Mouse (Mus musculus) lung, embryonic 14.5 days (tissue): ENCODE measurements at regions not wholly inside any gene's neighbourhood (a gene's known extent, or its start where the extent isn't known, plus 50 kb on each side); places are given as distances from the start of the nearest gene placed in this dataset.

Experiments
- ATAC-seq: fragments of 200-750 bp; cut with Nextera tagmentation; 2 replicates; pipeline ENCODE4 v1.8.0; 2017; ENCODE audit warnings: mild to moderate bottlenecking, moderate TSS enrichment, moderate library complexity; ENCODE audit not compliant: insufficient read depth
- DNase-seq: peaks from one replicate; pipeline ENCODE4 v3.0.0-alpha.2; 2015
- H3K27ac ChIP-seq: fragments of 300-500 bp; sonication (generic); 2 replicates; pipeline ENCODE4 v1.5.1; 2014; ENCODE audit warnings: low read depth, mild to moderate bottlenecking, moderate library complexity
- H3K27me3 ChIP-seq: fragments of 300-500 bp; sonication (generic); 2 replicates; pipeline ENCODE4 v1.6.1; 2014; ENCODE audit warnings: low read length, control low read depth; ENCODE audit not compliant: insufficient read depth
- H3K36me3 ChIP-seq: fragments of 300-500 bp; sonication (generic); 2 replicates; pipeline ENCODE4 v1.6.1; 2014; ENCODE audit warnings: control low read depth; ENCODE audit not compliant: insufficient read depth
- H3K4me1 ChIP-seq: fragments of 300-500 bp; sonication (generic); 2 replicates; pipeline ENCODE4 v1.6.1; 2014; ENCODE audit warnings: antibody characterized with exemption, control low read depth; ENCODE audit not compliant: insufficient read depth
- H3K4me2 ChIP-seq: fragments of 300-500 bp; sonication (generic); 2 replicates; pipeline ENCODE4 v1.6.1; 2014; ENCODE audit warnings: mild to moderate bottlenecking
- H3K4me3 ChIP-seq: fragments of 300-500 bp; sonication (generic); 2 replicates; pipeline ENCODE4 v1.5.1; 2014; ENCODE audit warnings: low read depth, low read length
- H3K9ac ChIP-seq: fragments of 300-500 bp; sonication (generic); 2 replicates; pipeline ENCODE4 v1.6.1; 2014
- H3K9me3 ChIP-seq: fragments of 300-500 bp; sonication (generic); 2 replicates; pipeline ENCODE4 v1.6.1; 2016; ENCODE audit warnings: low read depth, low read length, control low read depth
- CTCF ChIP-seq: IDR thresholded peaks from 2 replicates; pipeline ENCODE4 v1.5.1; 2016; ENCODE audit warnings: antibody characterized with exemption, low read depth
- WGBS: fragments of 180-500 bp; shearing (Covaris S2); extraction: QIAGEN DNeasy Blood & Tissue Kit; methylation state at CpG from one replicate; pipeline ENCODE4 v1.1.7; 2014; 5-methylcytosine and 5-hydroxymethylcytosine counted together

- H3K36me3 ChIP-seq = no peaks in the 10 kb centered on the region
- ATAC-seq = no peak
- no peak overlapping the region for H3K27ac ChIP-seq
- no peaks in the 10 kb centered on the region for H3K9me3 ChIP-seq
- H3K4me2 ChIP-seq = no peak overlapping the region
- TF ChIP-seq CTCF = no peak
- no peak overlapping the region for H3K9ac ChIP-seq
- peaks cover 8% of the 10 kb centered on the region for H3K4me1 ChIP-seq
- H3K4me3 ChIP-seq = no peak overlapping the region
- no peaks in the 10 kb centered on the region for H3K27me3 ChIP-seq
- WGBS = 61% methylated on average over 1 of the region's 1 CpGs
- DNase-seq = no peak
Observed at GRCm38 (mm10) chr13:110450526-110450925, 55.7 kb downstream of the Plk2 start.

DNA sequence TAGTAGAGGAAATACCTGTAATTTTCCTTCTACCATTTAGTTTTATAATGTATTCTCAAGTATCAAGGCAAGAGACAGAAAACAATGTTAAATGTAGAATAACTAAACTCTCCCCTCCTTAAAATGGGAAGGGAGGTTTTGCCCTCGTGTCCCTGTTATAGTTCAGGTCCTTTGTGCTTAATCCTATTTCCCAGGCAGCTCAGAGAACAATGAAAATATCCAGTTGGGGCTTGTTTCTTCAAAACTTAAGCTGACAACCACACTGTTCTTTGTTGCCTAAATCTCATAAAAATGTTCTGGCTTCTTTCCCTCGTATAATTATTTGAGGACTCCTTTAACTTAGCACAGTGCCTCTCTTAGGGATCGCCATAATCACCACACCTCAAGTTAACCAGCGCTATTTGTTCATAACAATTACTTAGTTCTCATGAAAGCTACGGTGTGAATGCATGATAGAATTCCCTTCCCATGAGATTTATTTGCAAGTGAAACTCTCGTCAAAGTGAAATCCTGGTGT, 57.2 kb downstream of the Plk2 start:
- no peak overlapping the region for H3K4me3 ChIP-seq
- peaks cover 8% of the 10 kb centered on the region for H3K4me1 ChIP-seq
- no peaks in the 10 kb centered on the region for H3K27me3 ChIP-seq
- WGBS = 70% methylated on average over 6 of the region's 6 CpGs
- no peak for TF ChIP-seq CTCF
- no peak for DNase-seq
- H3K4me2 ChIP-seq = no peak overlapping the region
- H3K36me3 ChIP-seq = no peaks in the 10 kb centered on the region
- no peaks in the 10 kb centered on the region for H3K9me3 ChIP-seq
- no peak for ATAC-seq
- H3K9ac ChIP-seq = no peak overlapping the region
- H3K27ac ChIP-seq = no peak overlapping the region

GRCm38 (mm10) chr13:110455085-110455484, 60.2 kb downstream of the Plk2 start:
- ATAC-seq (no peak), DNase-seq (peak; percentile 47)
- no peak overlapping the region for H3K4me3 ChIP-seq
- TF ChIP-seq CTCF = no peak
- no peaks in the 10 kb centered on the region for H3K27me3 ChIP-seq
- H3K4me1 ChIP-seq = peaks cover 8% of the 10 kb centered on the region
- no peak overlapping the region for H3K27ac ChIP-seq
- H3K9ac ChIP-seq = no peak overlapping the region
- H3K36me3 ChIP-seq = no peaks in the 10 kb centered on the region
- H3K4me2 ChIP-seq = no peak overlapping the region
- WGBS = 56% methylated on average over 4 of the region's 4 CpGs
- no peaks in the 10 kb centered on the region for H3K9me3 ChIP-seq

- TF ChIP-seq CTCF = no peak
- 63% methylated on average over 5 of the region's 5 CpGs for WGBS
- H3K4me1 ChIP-seq = peaks cover 8% of the 10 kb centered on the region
- H3K4me2 ChIP-seq = no peak overlapping the region
- DNase-seq = no peak
- no peak for ATAC-seq
- H3K9me3 ChIP-seq = no peaks in the 10 kb centered on the region
- no peak overlapping the region for H3K9ac ChIP-seq
- no peaks in the 10 kb centered on the region for H3K27me3 ChIP-seq
- H3K27ac ChIP-seq = no peak overlapping the region
- H3K36me3 ChIP-seq = no peaks in the 10 kb centered on the region
- no peak overlapping the region for H3K4me3 ChIP-seq
Observed at GRCm38 (mm10) chr13:110455569-110456196, 60.8 kb downstream of the Plk2 start.

- no peaks in the 10 kb centered on the region for H3K9me3 ChIP-seq
- no peak for TF ChIP-seq CTCF
Observed at GRCm38 (mm10) chr13:110458701-110459100, 63.9 kb downstream of the Plk2 start.

GRCm38 (mm10) chr13:110461581-110461980, 66.7 kb downstream of the Plk2 start:
- Histone ChIP-seq H3K4me3 (no peak overlapping the region), H3K9ac (no peak overlapping the region), H3K36me3 (no peaks in the 10 kb centered on the region), H3K27me3 (no peaks in the 10 kb centered on the region), H3K4me2 (no peak overlapping the region), H3K4me1 (no peaks in the 10 kb centered on the region), H3K9me3 (no peaks in the 10 kb centered on the region), H3K27ac (no peak overlapping the region)
- DNase-seq (no peak), ATAC-seq (no peak)
- WGBS = 51% methylated on average over 13 of the region's 13 CpGs
- TF ChIP-seq CTCF = no peak

More at GRCm38 (mm10) chr13:110458701-110459100, 63.9 kb downstream of the Plk2 start:
- 26% methylated on average over 4 of the region's 4 CpGs for WGBS
- Histone ChIP-seq H3K27me3 (no peaks in the 10 kb centered on the region), H3K4me3 (no peak overlapping the region), H3K4me1 (peaks cover 8% of the 10 kb centered on the region), H3K9ac (no peak overlapping the region), H3K27ac (no peak overlapping the region), H3K36me3 (no peaks in the 10 kb centered on the region), H3K4me2 (no peak overlapping the region)
- DNase-seq = no peak
- ATAC-seq = no peak

DNA sequence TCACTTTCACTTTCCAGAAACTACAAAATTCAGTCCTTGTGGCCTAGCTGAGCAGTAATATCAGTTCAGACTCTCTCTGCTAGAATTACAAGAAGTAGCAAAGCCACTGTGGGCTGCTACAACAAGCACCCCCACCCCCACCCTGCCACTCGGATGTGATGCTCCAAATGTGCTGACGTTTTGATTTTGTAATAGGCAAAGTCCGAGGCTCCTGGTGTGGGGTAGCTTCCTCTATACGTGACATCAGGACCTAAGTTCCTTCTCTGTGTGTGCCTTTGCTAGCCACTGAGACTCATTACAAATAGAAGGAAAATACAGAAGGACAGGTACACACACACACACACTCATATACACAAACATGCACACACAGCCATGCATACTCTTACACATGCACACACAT, 76.7 kb downstream of the Plk2 start:
- Histone ChIP-seq H3K9ac (no peak overlapping the region), H3K4me1 (peaks cover 3% of the 10 kb centered on the region; the same call in 1 of the 2 replicates), H3K27me3 (no peaks in the 10 kb centered on the region), H3K27ac (no peak overlapping the region), H3K4me3 (no peak overlapping the region), H3K9me3 (no peaks in the 10 kb centered on the region), H3K4me2 (no peak overlapping the region), H3K36me3 (no peaks in the 10 kb centered on the region)
- ATAC-seq (no peak), DNase-seq (no peak)
- WGBS = 40% methylated on average over 4 of the region's 4 CpGs
- TF ChIP-seq CTCF = no peak
